Mouse (Mus musculus): ENCODE measurements around the gene Dgki.

DNA sequence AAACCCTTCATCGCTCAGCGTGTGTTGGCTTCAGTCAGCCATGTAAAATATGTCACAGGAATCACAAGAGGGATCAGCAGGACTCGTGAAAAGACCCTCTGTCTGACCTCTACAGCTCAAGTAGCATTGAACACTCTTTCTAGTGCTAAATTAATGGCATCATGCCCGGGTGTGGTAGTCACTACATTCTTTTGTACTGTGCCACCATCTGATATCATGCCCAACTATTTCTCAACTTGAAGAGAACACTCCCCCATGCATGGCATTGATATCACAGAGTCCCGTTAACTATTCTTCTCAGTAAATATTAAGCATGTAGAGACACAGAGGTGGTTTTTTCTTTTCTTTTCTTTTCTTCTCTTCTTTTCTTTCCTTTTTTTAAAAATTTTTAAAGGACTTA lies 424.1 kb downstream of the Dgki start:
- TF ChIP-seq GATA1 (IDR thresholded peaks at IDR 0.05; ENCODE audit: low read length) (no peak), TAL1 (IDR thresholded peaks at IDR 0.05; ENCODE audit: low read length) (no peak)
